Mouse (Mus musculus): Measurements from ENCODE around the gene Arl5c. TPM values are rescaled to one million over a fixed set of nuclear protein-coding genes. Genes with fewer than 3 reads are reported as not detected.

Gene Arl5c
- polyA plus RNA-seq, 1 experiment from 2014 or later: 8.8 TPM

- Histone ChIP-seq H3K9me3 (no peaks in the 10 kb centered on the region), H3K4me3 (peak within 1 kb of the TSS; percentile 82), H3K27ac (no peak within 1 kb of the TSS), H3K9ac (peak within 1 kb of the TSS; percentile 69), H3K4me2 (replicated peaks) (peak within 1 kb of the TSS; percentile 88), H3K4me1 (peaks cover 23% of the 10 kb centered on the region), H3K36me3 (no peaks in the 10 kb centered on the region), H3K27me3 (peaks cover 37% of the 10 kb centered on the region)
- WGBS: 3% methylated on average over 68 of the region's 74 CpGs
- no peak for ATAC-seq (ENCODE audit: low FRiP score, low read depth)
These were observed 10.0 kb downstream of the Arl5c start, which contains the start of gene Plxdc1 for GRCm38 (mm10) chr11:97985727-97986677. TSS of gene Plxdc1 (minus strand) at chr11:97986444.

DNA sequence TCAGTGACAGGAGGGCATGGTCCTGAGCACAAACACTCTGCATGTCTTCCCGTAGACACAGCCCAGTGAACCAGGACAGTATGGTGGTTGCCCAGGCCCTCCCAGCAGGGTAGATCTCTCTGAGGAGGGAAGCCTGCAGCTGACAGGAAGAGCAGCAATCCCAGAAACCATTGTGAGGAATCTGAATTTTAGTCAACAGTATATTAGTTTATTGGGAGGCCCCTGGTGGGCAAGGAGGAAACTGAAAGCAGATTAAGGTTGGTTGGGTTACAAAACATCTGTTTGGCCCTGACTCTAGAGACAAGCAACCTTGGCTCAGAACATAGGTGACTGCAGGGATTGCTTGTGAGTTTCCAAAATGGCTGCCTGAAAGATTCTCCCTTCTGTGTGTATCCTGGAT lies 12.0 kb downstream of the Arl5c start:
- WGBS: 68% methylated on average over 1 of the region's 1 CpGs
- Histone ChIP-seq H3K27ac (no peak overlapping the region), H3K36me3 (no peaks in the 10 kb centered on the region), H3K9me3 (no peaks in the 10 kb centered on the region), H3K4me2 (replicated peaks) (no peak overlapping the region), H3K9ac (no peak overlapping the region), H3K4me3 (no peak overlapping the region), H3K4me1 (peaks cover 19% of the 10 kb centered on the region), H3K27me3 (peaks cover 34% of the 10 kb centered on the region)
- no peak for ATAC-seq (ENCODE audit: low FRiP score, low read depth)

- H3K9me3 ChIP-seq: no peaks in the 10 kb centered on the region
- peaks cover 34% of the 10 kb centered on the region for H3K27me3 ChIP-seq
- H3K4me2 ChIP-seq (replicated peaks): no peak overlapping the region
- ATAC-seq (ENCODE audit: low FRiP score, low read depth): no peak
- peaks cover 19% of the 10 kb centered on the region for H3K4me1 ChIP-seq
- no peaks in the 10 kb centered on the region for H3K36me3 ChIP-seq
- H3K27ac ChIP-seq: no peak overlapping the region
- WGBS: 87% methylated on average over 3 of the region's 3 CpGs
- H3K4me3 ChIP-seq: no peak overlapping the region
- H3K9ac ChIP-seq: no peak overlapping the region
These were observed 12.5 kb downstream of the Arl5c start for GRCm38 (mm10) chr11:97983506-97983905.

DNA sequence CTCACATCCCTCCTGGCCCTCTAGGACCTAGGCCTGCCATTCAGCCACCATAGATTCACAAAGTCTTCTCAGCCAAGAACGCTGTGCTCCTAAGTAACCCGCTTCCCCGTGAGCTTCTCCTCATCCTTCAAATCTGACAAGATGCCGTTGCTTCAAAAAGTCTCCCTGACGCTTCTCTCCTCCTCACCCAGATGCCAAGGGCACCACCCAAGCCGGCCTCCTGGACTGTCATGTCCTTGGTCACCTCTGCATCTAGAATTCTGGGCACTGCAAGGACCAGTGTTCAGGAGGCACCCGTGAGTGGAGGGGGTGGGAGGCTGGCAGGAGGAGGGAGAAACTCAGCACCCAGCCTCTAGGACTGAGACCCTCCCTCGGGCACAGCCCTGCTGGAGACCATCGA lies 13.3 kb downstream of the Arl5c start:
- 88% methylated on average over 9 of the region's 9 CpGs for WGBS
- H3K9ac ChIP-seq: no peak overlapping the region
- ATAC-seq (ENCODE audit: low FRiP score, low read depth): no peak
- no peaks in the 10 kb centered on the region for H3K36me3 ChIP-seq
- no peaks in the 10 kb centered on the region for H3K9me3 ChIP-seq
- H3K4me1 ChIP-seq: peaks cover 19% of the 10 kb centered on the region
- H3K4me3 ChIP-seq: no peak overlapping the region
- no peak overlapping the region for H3K27ac ChIP-seq
- peaks cover 34% of the 10 kb centered on the region for H3K27me3 ChIP-seq
- no peak overlapping the region for H3K4me2 ChIP-seq (replicated peaks)

GRCm38 (mm10) chr11:97980531-97980966 lies 15.4 kb downstream of the Arl5c start:
- H3K4me2 ChIP-seq (replicated peaks): peak overlapping the region; percentile 19; the same call in 1 of the 2 replicates
- H3K9me3 ChIP-seq: no peaks in the 10 kb centered on the region
- no peak overlapping the region for H3K4me3 ChIP-seq
- H3K36me3 ChIP-seq: no peaks in the 10 kb centered on the region
- H3K27me3 ChIP-seq: peaks cover 17% of the 10 kb centered on the region
- WGBS: 17% methylated on average over 9 of the region's 9 CpGs
- peak; percentile 66 for ATAC-seq (ENCODE audit: low FRiP score, low read depth)
- no peak overlapping the region; the same call in 1 of the 2 replicates for H3K27ac ChIP-seq
- H3K9ac ChIP-seq: peak overlapping the region; percentile 21; the same call in 1 of the 2 replicates
- peaks cover 14% of the 10 kb centered on the region for H3K4me1 ChIP-seq

DNA sequence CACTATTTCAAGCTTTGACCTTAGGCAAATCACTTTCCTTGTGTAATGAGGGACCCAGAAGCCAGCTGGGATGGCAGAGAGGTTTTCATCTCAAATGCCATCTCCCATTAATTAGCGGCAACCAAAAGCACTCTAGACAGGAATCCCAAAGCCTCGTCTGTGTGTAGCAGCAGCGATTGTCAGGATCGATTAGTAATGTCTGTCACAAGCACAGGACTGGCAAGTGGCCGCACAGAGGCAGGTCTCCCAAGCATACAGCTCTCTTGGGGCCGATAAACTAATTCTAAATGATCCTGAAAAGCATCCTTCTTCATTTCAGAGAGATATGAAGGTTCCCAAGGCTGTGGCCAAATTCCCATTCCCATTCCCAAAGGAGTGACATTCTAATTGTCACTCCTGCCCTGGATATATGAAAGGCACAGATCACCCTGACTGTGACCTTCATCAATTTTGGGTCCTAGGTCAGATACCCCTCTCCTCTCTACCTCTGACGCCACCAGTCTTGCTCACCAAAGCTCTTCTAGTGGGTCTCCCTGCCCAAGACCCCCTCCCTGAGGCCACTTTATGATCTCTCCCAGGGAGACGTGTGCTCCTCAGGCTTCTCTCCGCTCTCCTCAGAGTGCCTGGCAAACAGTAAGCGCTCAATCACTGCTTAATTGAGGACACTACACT lies 16.0 kb downstream of the Arl5c start:
- no peak for ATAC-seq (ENCODE audit: low FRiP score, low read depth)
- no peaks in the 10 kb centered on the region for H3K36me3 ChIP-seq
- peaks cover 11% of the 10 kb centered on the region for H3K27me3 ChIP-seq
- no peak overlapping the region for H3K4me3 ChIP-seq
- peak overlapping the region; percentile 21; the same call in 1 of the 2 replicates for H3K9ac ChIP-seq
- no peak overlapping the region for H3K4me2 ChIP-seq (replicated peaks)
- WGBS: 52% methylated on average over 10 of the region's 10 CpGs
- H3K4me1 ChIP-seq: peaks cover 14% of the 10 kb centered on the region
- no peaks in the 10 kb centered on the region for H3K9me3 ChIP-seq
- no peak overlapping the region; the same call in 1 of the 2 replicates for H3K27ac ChIP-seq

DNA sequence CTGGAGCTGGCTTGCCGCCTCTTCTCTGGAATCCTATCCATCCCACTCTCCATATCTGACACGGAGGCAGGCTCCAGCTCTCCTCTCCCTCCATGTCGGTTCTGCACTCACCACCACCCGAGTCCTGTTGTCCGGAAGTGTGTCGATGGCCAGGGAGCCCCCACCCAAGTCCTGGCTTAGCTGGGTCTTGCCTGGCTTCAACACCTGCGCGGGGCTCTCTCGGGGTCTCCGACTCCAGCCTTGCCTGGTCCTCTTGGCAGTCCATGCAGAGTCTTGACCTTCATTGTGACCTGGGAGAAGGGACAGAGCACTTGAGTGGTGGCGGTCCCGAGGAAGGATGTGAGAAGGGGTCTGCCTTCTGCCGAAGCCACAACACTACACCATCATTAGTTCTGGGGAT lies 17.6 kb downstream of the Arl5c start:
- H3K27me3 ChIP-seq: no peaks in the 10 kb centered on the region; the same call in 1 of the 2 replicates
- no peak overlapping the region for H3K4me2 ChIP-seq (replicated peaks)
- H3K4me3 ChIP-seq: no peak overlapping the region
- ATAC-seq (ENCODE audit: low FRiP score, low read depth): no peak
- no peak overlapping the region for H3K27ac ChIP-seq
- H3K4me1 ChIP-seq: peaks cover 14% of the 10 kb centered on the region
- 84% methylated on average over 13 of the region's 13 CpGs for WGBS
- no peaks in the 10 kb centered on the region for H3K9me3 ChIP-seq
- H3K9ac ChIP-seq: no peak overlapping the region
- no peaks in the 10 kb centered on the region for H3K36me3 ChIP-seq

DNA sequence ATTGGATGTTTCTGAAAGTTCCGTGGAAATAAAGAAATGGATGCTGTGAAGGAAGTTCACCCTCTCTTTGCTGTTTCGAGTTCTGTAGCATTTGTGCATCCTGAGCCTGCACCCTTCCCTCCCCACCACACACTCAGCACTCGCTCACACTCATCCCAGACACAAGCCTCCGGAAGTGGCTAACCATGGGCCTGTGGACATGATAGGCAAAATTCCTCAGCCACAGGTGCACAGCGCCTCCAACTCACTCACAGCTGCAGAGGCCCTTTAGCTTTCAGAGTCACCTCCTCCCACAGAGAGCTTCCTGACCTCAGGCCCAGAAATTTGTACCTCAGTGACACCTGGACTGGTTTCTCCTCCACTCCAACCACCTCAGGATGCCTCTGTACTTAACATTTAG lies 18.2 kb downstream of the Arl5c start:
- H3K27ac ChIP-seq: no peak overlapping the region
- no peaks in the 10 kb centered on the region for H3K9me3 ChIP-seq
- no peaks in the 10 kb centered on the region; the same call in 1 of the 2 replicates for H3K27me3 ChIP-seq
- H3K4me1 ChIP-seq: peaks cover 14% of the 10 kb centered on the region
- WGBS: 82% methylated on average over 5 of the region's 5 CpGs
- no peak overlapping the region for H3K4me3 ChIP-seq
- no peaks in the 10 kb centered on the region for H3K36me3 ChIP-seq
- H3K9ac ChIP-seq: no peak overlapping the region
- ATAC-seq (ENCODE audit: low FRiP score, low read depth): no peak
- no peak overlapping the region for H3K4me2 ChIP-seq (replicated peaks)

GRCm38 (mm10) chr11:97974746-97975145 lies 21.2 kb downstream of the Arl5c start:
- Histone ChIP-seq H3K36me3 (no peaks in the 10 kb centered on the region), H3K9me3 (0 out of 2 replicates have a peak, but pooled peaks cover 4% of the 10 kb centered on the region), H3K4me2 (replicated peaks) (no peak overlapping the region), H3K27me3 (peaks cover 6% of the 10 kb centered on the region; the same call in 1 of the 2 replicates), H3K4me1 (no peaks in the 10 kb centered on the region), H3K27ac (no peak overlapping the region), H3K4me3 (no peak overlapping the region), H3K9ac (no peak overlapping the region)
- WGBS: 78% methylated on average over 5 of the region's 5 CpGs
- ATAC-seq (ENCODE audit: low FRiP score, low read depth): no peak

DNA sequence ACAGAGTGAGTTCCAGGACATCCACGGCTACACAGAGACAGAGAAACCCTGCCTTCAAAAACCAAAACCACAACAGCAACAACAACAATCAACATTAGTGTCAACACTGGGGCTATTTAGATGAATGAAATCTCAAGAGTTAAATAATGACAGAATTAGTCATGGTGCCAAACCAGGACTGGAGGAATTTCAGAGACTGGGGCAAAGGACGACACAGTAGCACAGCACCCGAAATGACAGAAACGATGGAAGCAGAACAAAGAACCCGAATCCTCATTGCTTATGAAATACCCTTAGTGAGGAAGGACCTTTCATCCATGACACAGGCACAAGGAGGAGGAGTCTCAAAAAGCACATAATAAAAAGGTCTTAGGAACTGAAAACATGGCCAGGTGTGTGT lies 21.8 kb downstream of the Arl5c start:
- H3K4me1 ChIP-seq: no peaks in the 10 kb centered on the region
- no peak for ATAC-seq (ENCODE audit: low FRiP score, low read depth)
- 0 out of 2 replicates have a peak, but pooled peaks cover 4% of the 10 kb centered on the region for H3K9me3 ChIP-seq
- peaks cover 6% of the 10 kb centered on the region; the same call in 1 of the 2 replicates for H3K27me3 ChIP-seq
- H3K4me3 ChIP-seq: no peak overlapping the region
- no peak overlapping the region for H3K27ac ChIP-seq
- H3K36me3 ChIP-seq: no peaks in the 10 kb centered on the region
- WGBS: 88% methylated on average over 5 of the region's 5 CpGs
- H3K4me2 ChIP-seq (replicated peaks): no peak overlapping the region
- H3K9ac ChIP-seq: no peak overlapping the region

DNA sequence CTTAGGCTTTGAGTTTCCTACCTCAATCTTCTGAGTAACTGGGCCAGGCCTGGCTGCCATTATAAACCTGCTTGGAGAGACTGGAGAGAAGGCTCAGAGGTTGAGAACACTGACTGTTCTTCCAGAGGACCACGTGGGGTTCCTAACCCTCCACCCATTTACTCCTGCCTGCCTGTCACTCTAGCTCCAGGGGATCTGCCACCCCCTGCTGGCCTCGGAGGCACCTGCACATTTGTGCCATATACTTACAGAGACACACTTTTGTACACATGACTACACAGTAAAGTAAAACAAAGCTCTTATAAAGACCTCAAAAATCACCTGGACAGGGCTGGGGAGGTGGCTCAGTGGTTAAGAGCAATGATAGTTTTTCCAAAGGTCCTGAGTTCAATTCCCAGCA lies 23.5 kb downstream of the Arl5c start:
- H3K4me2 ChIP-seq (replicated peaks): no peak overlapping the region
- no peak overlapping the region for H3K27ac ChIP-seq
- H3K4me3 ChIP-seq: no peak overlapping the region
- no peak for ATAC-seq (ENCODE audit: low FRiP score, low read depth)
- 71% methylated on average over 2 of the region's 2 CpGs for WGBS
- no peaks in the 10 kb centered on the region for H3K36me3 ChIP-seq
- H3K9ac ChIP-seq: no peak overlapping the region
- H3K27me3 ChIP-seq: 0 out of 2 replicates have a peak, but pooled peaks cover 15% of the 10 kb centered on the region
- H3K9me3 ChIP-seq: 0 out of 2 replicates have a peak, but pooled peaks cover 4% of the 10 kb centered on the region
- H3K4me1 ChIP-seq: no peaks in the 10 kb centered on the region

GRCm38 (mm10) chr11:97971232-97971631 lies 24.7 kb downstream of the Arl5c start:
- WGBS: 42% methylated on average over 7 of the region's 7 CpGs
- Histone ChIP-seq H3K4me1 (no peaks in the 10 kb centered on the region), H3K9me3 (0 out of 2 replicates have a peak, but pooled peaks cover 4% of the 10 kb centered on the region), H3K9ac (no peak overlapping the region), H3K36me3 (no peaks in the 10 kb centered on the region), H3K4me2 (replicated peaks) (no peak overlapping the region), H3K27ac (no peak overlapping the region), H3K27me3 (0 out of 2 replicates have a peak, but pooled peaks cover 15% of the 10 kb centered on the region), H3K4me3 (no peak overlapping the region)
- ATAC-seq (ENCODE audit: low FRiP score, low read depth): no peak
